Mouse (Mus musculus) hindbrain, embryonic 12.5 days (tissue): ENCODE measurements around the gene Senp8. TPM values are rescaled to one million over a fixed set of nuclear protein-coding genes. Genes with fewer than 3 reads are reported as not detected.

ENCODE experiments used
- polyA plus RNA-seq: library from polyadenylated mRNA; unstranded; fragments of >200 nt; fragmentation: Nextera tagmentation; extraction: Ambion mirVana; gene quantifications from 2 replicates; pipeline ENCODE4 v1.2.1, GENCODE M21; 2016

Gene Senp8
- polyA plus RNA-seq, 1 experiment from 2014 or later, result 16.1 TPM

Other genes with a start within 250 kb of the Senp8 start
- 54.6 and 60.6 TPM in 2 replicates for gene Hexa, start 211.2 kb downstream of the Senp8 start, polyA plus RNA-seq
- not detected in 2 replicates for gene Tmem202, start 210.9 kb downstream of the Senp8 start, polyA plus RNA-seq
- 20.7 and 21.5 TPM in 2 replicates for gene Celf6, start 172.8 kb downstream of the Senp8 start, polyA plus RNA-seq
- gene Parp6, start 133.4 kb downstream of the Senp8 start, polyA plus RNA-seq, result 127 TPM in 2 replicates
- gene Pkm, start 94.3 kb downstream of the Senp8 start, polyA plus RNA-seq, result 1,402 and 1,486 TPM in 2 replicates
- 0.46 and 0.83 TPM in 2 replicates for gene Gramd2, start 70.6 kb downstream of the Senp8 start, polyA plus RNA-seq
- 23.5 and 26.2 TPM in 2 replicates for gene Myo9a, start 186 bp upstream of the Senp8 start, polyA plus RNA-seq
- gene Nr2e3, start 209.9 kb upstream of the Senp8 start, polyA plus RNA-seq, result 0.12 TPM in 1 of 2 replicates, not detected in the other